Mouse (Mus musculus) bone marrow, adult 2 months (tissue): Measurements from ENCODE around the gene Psmb2.

ENCODE experiments used
- CTCF ChIP-seq: fragments of 200-500 bp; IDR thresholded peaks from 2 replicates; pipeline ENCODE4 v1.5.1; 2011; ENCODE audit warnings: low read length, control low read depth; ENCODE audit not compliant: control insufficient read depth, insufficient read depth
- POLR2A ChIP-seq: fragments of 200-500 bp; IDR thresholded peaks from 2 replicates; pipeline ENCODE4 v1.6.1; 2011; ENCODE audit warnings: low read depth, mild to moderate bottlenecking, control low read depth, low read length, borderline replicate concordance; ENCODE audit not compliant: control insufficient read depth

DNA sequence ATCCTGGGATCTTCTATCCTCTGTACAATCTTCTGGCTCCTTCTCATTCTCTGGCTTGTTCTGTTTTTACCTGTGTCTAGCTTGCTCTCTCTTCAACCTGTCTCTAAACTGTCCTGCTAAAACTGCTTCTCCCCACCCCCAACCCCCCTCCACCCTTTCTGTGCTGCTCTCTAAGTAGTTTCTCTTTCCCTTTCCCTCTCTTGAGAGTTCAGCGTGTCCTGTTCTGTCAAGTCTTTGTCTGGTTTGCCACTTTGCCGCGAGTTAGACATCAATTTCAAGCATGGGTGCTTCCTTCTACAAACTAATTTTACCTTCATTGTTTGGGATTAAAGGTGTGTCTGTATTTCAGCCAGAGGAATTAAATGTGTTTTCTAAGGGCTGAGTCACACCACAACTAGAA, 5.7 kb downstream of the Psmb2 start:
- no peak for TF ChIP-seq POLR2A
- no peak for TF ChIP-seq CTCF
